Mouse (Mus musculus) limb, embryonic 14.5 days (tissue): ENCODE results near the gene Tjp3. TPM values are rescaled to one million over a fixed set of nuclear protein-coding genes. Genes with fewer than 3 reads are reported as not detected.

Source experiments
- ATAC-seq: fragments of 200-750 bp; cut with Nextera tagmentation; 2 replicates; pipeline ENCODE4 v1.8.0; 2017; ENCODE audit warnings: low read depth, moderate number of reproducible peaks, moderate TSS enrichment; ENCODE audit not compliant: low FRiP score
- DNase-seq: peaks from one replicate; pipeline ENCODE4 v3.0.0-alpha.2; 2015; ENCODE audit warnings: low spot score
- H3K27ac ChIP-seq: fragments of 300-500 bp; sonication (generic); replicated peaks from 2 replicates; pipeline ENCODE4 v1.5.1; 2014; ENCODE audit warnings: low read depth, mild to moderate bottlenecking, low read length, moderate library complexity, mixed read lengths
- H3K27me3 ChIP-seq: fragments of 300-500 bp; sonication (generic); 2 replicates; pipeline ENCODE4 v1.6.1; 2014; ENCODE audit warnings: low read length, mixed read lengths; ENCODE audit not compliant: control insufficient read depth, insufficient read depth
- H3K36me3 ChIP-seq: fragments of 300-500 bp; sonication (generic); 2 replicates; pipeline ENCODE4 v1.6.1; 2014; ENCODE audit warnings: mild to moderate bottlenecking, low read length, moderate library complexity, mixed read lengths; ENCODE audit not compliant: control insufficient read depth, insufficient read depth
- H3K4me1 ChIP-seq: fragments of 300-500 bp; sonication (generic); 2 replicates; pipeline ENCODE4 v1.6.1; 2014; ENCODE audit warnings: antibody characterized with exemption, low read length, mixed read lengths; ENCODE audit not compliant: control insufficient read depth, insufficient read depth
- H3K4me2 ChIP-seq: fragments of 300-500 bp; sonication (generic); replicated peaks from 2 replicates; pipeline ENCODE4 v1.6.1; 2014; ENCODE audit warnings: low read depth, mild to moderate bottlenecking, low read length, moderate library complexity; ENCODE audit not compliant: severe bottlenecking
- H3K4me3 ChIP-seq: fragments of 300-500 bp; sonication (generic); replicated peaks from 2 replicates; pipeline ENCODE4 v1.5.1; 2014; ENCODE audit warnings: low read length
- H3K9ac ChIP-seq: fragments of 300-500 bp; sonication (generic); 2 replicates; pipeline ENCODE4 v1.6.1; 2014; ENCODE audit warnings: mild to moderate bottlenecking, low read depth, low read length, moderate library complexity; ENCODE audit not compliant: severe bottlenecking
- H3K9me3 ChIP-seq: fragments of 300-500 bp; sonication (generic); 2 replicates; pipeline ENCODE4 v1.6.1; 2016; ENCODE audit warnings: low read length; ENCODE audit not compliant: control insufficient read depth
- POLR2A ChIP-seq: fragments of 200-500 bp; IDR thresholded peaks from 2 replicates; pipeline ENCODE4 v1.8.0; 2012; ENCODE audit warnings: inconsistent platforms, mild to moderate bottlenecking, moderate library complexity, borderline replicate concordance; ENCODE audit not compliant: insufficient read depth, insufficient read length; ENCODE audit errors: extremely low read depth
- WGBS: fragments of 180-500 bp; shearing (Covaris S2); extraction: QIAGEN DNeasy Blood & Tissue Kit; methylation state at CpG from one replicate; pipeline ENCODE4 v1.1.7; 2014; 5-methylcytosine and 5-hydroxymethylcytosine counted together
- polyA plus RNA-seq, 2 experiments: library from polyadenylated mRNA; depleted of rRNA in 1 of 2; stranded (reverse) in 1 of 2; unstranded in 1 of 2; fragments of >200 nt; fragmentation: Nextera tagmentation in 1 of 2; extraction: Ambion mirVana in 1 of 2; gene quantifications; 2 replicates each; pipeline versions ENCODE4 v1.2.1 to v1.2.3; 2012 to 2014

Gene Tjp3
- polyA plus RNA-seq, 2 experiments = 2.8 to 5.2 TPM

GRCm38 (mm10) chr10:81297845-81298244, 6.5 kb upstream of the Tjp3 start:
- Histone ChIP-seq H3K9ac (no peak overlapping the region), H3K27me3 (no peaks in the 10 kb centered on the region), H3K9me3 (no peaks in the 10 kb centered on the region), H3K27ac (0 out of 2 replicates have a peak overlapping the region, but pooled peaks have one; percentile 38), H3K4me2 (no peak overlapping the region), H3K36me3 (0 out of 2 replicates have a peak, but pooled peaks cover 3% of the 10 kb centered on the region), H3K4me3 (no peak overlapping the region), H3K4me1 (peaks cover 14% of the 10 kb centered on the region)
- WGBS = 45% methylated on average over 10 of the region's 10 CpGs
- no peak for TF ChIP-seq POLR2A
- DNase-seq (no peak), ATAC-seq (no peak)

- H3K4me3 ChIP-seq = no peak overlapping the region
- no peak for TF ChIP-seq POLR2A
- H3K4me1 ChIP-seq = peaks cover 14% of the 10 kb centered on the region
- H3K4me2 ChIP-seq = no peak overlapping the region
- 0 out of 2 replicates have a peak, but pooled peaks cover 2% of the 10 kb centered on the region for H3K27me3 ChIP-seq
- no peak overlapping the region for H3K27ac ChIP-seq
- DNase-seq = no peak
- no peak overlapping the region for H3K9ac ChIP-seq
- H3K9me3 ChIP-seq = no peaks in the 10 kb centered on the region
- 78% methylated on average over 6 of the region's 6 CpGs for WGBS
- no peak for ATAC-seq
- 0 out of 2 replicates have a peak, but pooled peaks cover 3% of the 10 kb centered on the region for H3K36me3 ChIP-seq
Measured at GRCm38 (mm10) chr10:81297246-81297645, 5.9 kb upstream of the Tjp3 start.

GRCm38 (mm10) chr10:81295185-81295584, 3.8 kb upstream of the Tjp3 start:
- H3K27ac ChIP-seq = no peak overlapping the region
- H3K4me2 ChIP-seq = no peak overlapping the region
- TF ChIP-seq POLR2A = no peak
- no peaks in the 10 kb centered on the region for H3K9me3 ChIP-seq
- no peak for DNase-seq
- no peak for ATAC-seq
- no peak overlapping the region for H3K9ac ChIP-seq
- H3K27me3 ChIP-seq = peaks cover 8% of the 10 kb centered on the region; the same call in 1 of the 2 replicates
- 0 out of 2 replicates have a peak, but pooled peaks cover 3% of the 10 kb centered on the region for H3K36me3 ChIP-seq
- WGBS = 91% methylated on average over 6 of the region's 6 CpGs
- H3K4me3 ChIP-seq = no peak overlapping the region
- peaks cover 14% of the 10 kb centered on the region for H3K4me1 ChIP-seq

GRCm38 (mm10) chr10:81294442-81294841, 3.1 kb upstream of the Tjp3 start:
- Histone ChIP-seq H3K4me3 (peak overlapping the region; percentile 81), H3K36me3 (no peaks in the 10 kb centered on the region), H3K27ac (no peak overlapping the region), H3K27me3 (peaks cover 13% of the 10 kb centered on the region; the same call in 1 of the 2 replicates), H3K4me1 (peaks cover 14% of the 10 kb centered on the region), H3K9me3 (no peaks in the 10 kb centered on the region), H3K4me2 (peak overlapping the region; percentile 96), H3K9ac (peak overlapping the region; percentile 77)
- ATAC-seq (no peak), DNase-seq (no peak)
- no peak for TF ChIP-seq POLR2A
- 39% methylated on average over 8 of the region's 8 CpGs for WGBS

- WGBS = 2% methylated on average over 25 of the region's 25 CpGs
- peak overlapping the region; percentile 83 for H3K27ac ChIP-seq
- peak overlapping the region; percentile 96 for H3K4me2 ChIP-seq
- H3K4me3 ChIP-seq = peak overlapping the region; percentile 81
- H3K9ac ChIP-seq = peak overlapping the region; percentile 77
- DNase-seq (no peak), ATAC-seq (no peak)
- no peaks in the 10 kb centered on the region for H3K9me3 ChIP-seq
- no peaks in the 10 kb centered on the region for H3K36me3 ChIP-seq
- peaks cover 13% of the 10 kb centered on the region; the same call in 1 of the 2 replicates for H3K27me3 ChIP-seq
- TF ChIP-seq POLR2A = no peak
- H3K4me1 ChIP-seq = peaks cover 14% of the 10 kb centered on the region
Measured at GRCm38 (mm10) chr10:81293334-81294030, 2.1 kb upstream of the Tjp3 start.
